Mouse (Mus musculus) lung, embryonic 15.5 days (tissue): ENCODE results near the gene Kars. TPM values are rescaled to one million over a fixed set of nuclear protein-coding genes. Genes with fewer than 3 reads are reported as not detected.
A peak's percentile ranks its signal among the peaks of the same experiment; 100 is the strongest.

ENCODE experiments used
- ATAC-seq: fragments of 200-750 bp; cut with Nextera tagmentation; 2 replicates; pipeline ENCODE4 v1.8.0; 2017; ENCODE audit warnings: moderate number of reproducible peaks, borderline replicate concordance; ENCODE audit not compliant: low FRiP score, low TSS enrichment; ENCODE audit errors: extremely low read depth
- H3K27ac ChIP-seq: fragments of 300-500 bp; sonication (generic); 2 replicates; pipeline ENCODE4 v1.5.1; 2015; ENCODE audit warnings: moderate library complexity, mild to moderate bottlenecking, inconsistent platforms
- H3K27me3 ChIP-seq: fragments of 300-500 bp; sonication (generic); 2 replicates; pipeline ENCODE4 v1.6.1; 2015; ENCODE audit warnings: inconsistent platforms
- H3K36me3 ChIP-seq: fragments of 300-500 bp; sonication (generic); 2 replicates; pipeline ENCODE4 v1.6.1; 2015; ENCODE audit warnings: inconsistent platforms
- H3K4me1 ChIP-seq: fragments of 300-500 bp; sonication (generic); 2 replicates; pipeline ENCODE4 v1.6.1; 2015; ENCODE audit warnings: inconsistent platforms
- H3K4me2 ChIP-seq: fragments of 300-500 bp; sonication (generic); 2 replicates; pipeline ENCODE4 v1.6.1; 2015; ENCODE audit warnings: inconsistent platforms, mild to moderate bottlenecking, moderate library complexity
- H3K4me3 ChIP-seq: fragments of 300-500 bp; sonication (generic); 2 replicates; pipeline ENCODE4 v1.5.1; 2015; ENCODE audit warnings: mild to moderate bottlenecking, inconsistent platforms
- H3K9ac ChIP-seq: fragments of 300-500 bp; sonication (generic); 2 replicates; pipeline ENCODE4 v1.6.1; 2015; ENCODE audit warnings: inconsistent platforms
- H3K9me3 ChIP-seq: fragments of 300-500 bp; sonication (generic); 2 replicates; pipeline ENCODE4 v1.6.1; 2016; ENCODE audit warnings: inconsistent platforms
- WGBS: fragments of 180-500 bp; shearing (Covaris S2); methylation state at CpG from one replicate; pipeline ENCODE4 v1.1.7; 2015; 5-methylcytosine and 5-hydroxymethylcytosine counted together
- polyA plus RNA-seq: library from polyadenylated mRNA; unstranded; fragments of >200 nt; fragmentation: Nextera tagmentation; extraction: Ambion mirVana; gene quantifications from 2 replicates; pipeline ENCODE4 v1.2.1, GENCODE M21; 2015

The Kars gene
- polyA plus RNA-seq = 188 and 191 TPM in 2 replicates

DNA sequence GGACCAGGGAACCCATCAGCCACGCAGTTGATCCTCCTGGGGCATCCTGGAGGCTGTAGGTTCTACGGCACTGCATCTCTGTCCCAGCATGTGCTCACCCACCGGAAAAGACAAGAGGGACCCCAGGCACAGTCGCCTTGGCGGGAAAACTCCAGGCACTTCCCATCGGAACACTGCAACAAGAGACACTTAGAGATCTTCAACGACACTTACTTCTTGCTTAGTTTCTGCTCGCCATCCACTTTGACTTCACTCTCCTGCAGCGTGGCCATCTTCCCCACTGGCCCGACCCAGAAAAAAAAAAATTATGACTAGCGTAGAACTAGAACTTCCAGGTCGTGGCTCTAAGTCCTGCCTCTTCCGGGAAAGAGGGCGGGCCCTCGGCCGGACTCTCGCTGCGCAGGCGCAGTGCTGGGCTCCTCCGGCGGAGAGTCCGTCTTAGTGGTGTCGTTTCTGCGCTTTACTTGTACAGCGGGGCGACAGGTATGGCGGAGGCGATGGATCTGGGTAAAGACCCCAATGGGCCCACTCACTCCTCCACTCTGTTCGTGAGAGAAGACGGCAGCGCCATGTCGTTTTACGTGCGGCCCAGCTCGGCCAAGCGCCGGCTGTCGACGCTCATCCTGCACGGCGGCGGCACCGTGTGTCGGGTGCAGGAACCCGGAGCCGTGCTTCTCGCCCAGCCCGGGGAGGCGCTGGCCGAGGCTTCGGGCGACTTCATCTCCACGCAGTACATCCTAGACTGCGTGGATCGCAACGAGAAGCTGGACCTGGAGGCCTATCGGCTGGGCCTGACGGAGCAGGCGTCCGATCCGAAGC is at the start of gene Kars, which contains the start of gene Terf2ip:
TSS of gene Kars (minus strand) at position 327 of the 819 bp plus-strand sequence.
TSS of gene Terf2ip (plus strand) at position 402 of the 819 bp plus-strand sequence.
- Histone ChIP-seq H3K4me3 (peak within 1 kb of the TSS; percentile 99), H3K9ac (peak within 1 kb of the TSS; percentile 88), H3K36me3 (peaks cover 11% of the 10 kb centered on the region; the same call in 1 of the 2 replicates), H3K4me1 (peaks cover 21% of the 10 kb centered on the region), H3K4me2 (peak within 1 kb of the TSS; percentile 90), H3K27ac (peak within 1 kb of the TSS; percentile 86), H3K27me3 (no peaks in the 10 kb centered on the region), H3K9me3 (no peaks in the 10 kb centered on the region)
- ATAC-seq = peak; percentile 93
- under 1% methylated on average over 61 of the region's 61 CpGs for WGBS

DNA sequence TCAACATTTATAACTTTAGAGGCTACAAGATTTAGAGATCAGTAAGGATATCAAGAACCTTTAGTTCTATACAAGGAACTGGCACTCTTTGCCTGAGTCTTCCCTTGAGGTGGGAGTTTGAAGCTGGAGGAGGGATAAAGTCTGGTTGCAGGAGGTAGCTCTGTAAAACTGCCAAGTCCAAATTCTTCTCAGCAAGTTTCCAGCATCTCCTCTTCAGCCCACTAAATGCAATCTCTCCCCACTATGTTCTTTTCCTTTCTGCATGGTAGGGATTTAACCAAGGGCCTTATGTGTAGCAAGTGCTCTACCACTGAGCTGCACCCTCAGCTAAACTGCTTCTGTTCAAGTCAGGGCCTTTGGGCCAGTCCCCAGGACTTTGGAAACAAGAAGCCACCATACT is 43.3 kb upstream of the Kars start:
- H3K27ac ChIP-seq = no peak overlapping the region
- H3K9ac ChIP-seq = no peak overlapping the region
- H3K9me3 ChIP-seq = no peaks in the 10 kb centered on the region
- H3K4me3 ChIP-seq = no peak overlapping the region
- no peak overlapping the region for H3K4me2 ChIP-seq
- H3K4me1 ChIP-seq = no peaks in the 10 kb centered on the region
- ATAC-seq = no peak
- H3K36me3 ChIP-seq = no peaks in the 10 kb centered on the region
- H3K27me3 ChIP-seq = no peaks in the 10 kb centered on the region

DNA sequence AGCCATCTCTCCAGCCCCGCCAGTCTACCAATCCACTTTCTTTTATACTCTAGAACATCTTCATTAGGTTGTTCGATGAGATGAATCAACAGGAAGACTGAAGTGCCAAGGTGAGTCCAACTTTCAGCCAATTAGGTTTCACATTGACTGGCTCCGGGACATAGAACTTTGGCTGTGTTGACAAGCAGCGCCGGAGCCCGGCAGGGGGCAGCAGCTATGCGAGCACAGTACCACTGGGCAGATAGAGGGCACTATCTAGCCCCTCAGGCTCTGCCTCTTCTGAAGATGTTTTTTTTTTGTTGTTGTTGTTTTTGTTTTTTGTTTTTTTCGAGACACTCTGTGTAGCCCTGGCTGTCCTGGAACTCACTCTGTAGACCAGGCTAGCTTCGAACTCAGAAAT is 40.4 kb upstream of the Kars start:
- Histone ChIP-seq H3K4me3 (no peak overlapping the region), H3K27me3 (no peaks in the 10 kb centered on the region), H3K4me1 (no peaks in the 10 kb centered on the region), H3K4me2 (no peak overlapping the region), H3K27ac (no peak overlapping the region), H3K9me3 (no peaks in the 10 kb centered on the region), H3K36me3 (no peaks in the 10 kb centered on the region), H3K9ac (no peak overlapping the region)
- ATAC-seq = no peak
- 72% methylated on average over 9 of the region's 9 CpGs for WGBS

DNA sequence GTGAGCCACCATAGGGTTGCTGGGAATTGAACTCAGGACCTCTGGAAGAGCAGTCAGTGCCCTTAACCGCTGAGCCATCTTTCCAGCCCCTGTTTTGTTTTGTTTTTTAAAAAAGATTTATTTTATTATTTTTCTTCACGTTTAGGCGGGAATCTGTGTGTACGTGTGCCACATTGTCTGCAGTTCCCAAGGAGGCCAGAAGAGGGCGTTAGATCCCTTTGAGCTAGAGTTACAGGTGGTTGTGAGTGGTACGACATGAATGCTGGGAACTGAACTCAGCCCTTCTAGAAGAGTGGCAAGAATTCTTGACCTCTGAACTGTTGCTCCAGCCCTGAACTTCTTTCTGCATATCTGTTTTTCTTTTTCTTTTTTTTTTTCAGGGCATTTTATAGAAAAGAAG is 38.9 kb upstream of the Kars start:
- no peaks in the 10 kb centered on the region for H3K4me1 ChIP-seq
- no peak overlapping the region for H3K9ac ChIP-seq
- H3K4me2 ChIP-seq = no peak overlapping the region
- H3K36me3 ChIP-seq = no peaks in the 10 kb centered on the region
- 71% methylated on average over 6 of the region's 6 CpGs for WGBS
- H3K9me3 ChIP-seq = no peaks in the 10 kb centered on the region
- H3K27me3 ChIP-seq = no peaks in the 10 kb centered on the region
- H3K4me3 ChIP-seq = no peak overlapping the region
- no peak for ATAC-seq
- no peak overlapping the region for H3K27ac ChIP-seq

DNA sequence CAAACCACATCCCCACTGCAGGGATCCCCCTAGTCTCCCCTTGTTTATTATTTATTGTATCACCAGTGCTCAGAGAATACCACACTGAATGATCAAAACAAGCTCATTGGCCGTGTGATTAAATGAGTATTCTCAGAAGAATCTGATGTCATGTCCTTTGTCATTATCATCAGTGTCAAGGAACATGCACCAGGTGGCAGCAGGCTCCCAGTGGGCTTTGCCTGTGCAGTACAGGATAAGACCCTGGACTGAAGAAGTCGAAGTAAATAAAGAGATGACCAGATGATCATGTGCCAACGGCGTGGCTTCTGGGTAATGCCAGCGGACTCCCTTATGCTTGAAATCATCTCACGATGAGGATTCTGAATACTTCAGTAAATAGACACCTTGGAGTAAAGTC is 37.2 kb upstream of the Kars start:
- no peak overlapping the region for H3K4me2 ChIP-seq
- H3K9me3 ChIP-seq = no peaks in the 10 kb centered on the region
- no peaks in the 10 kb centered on the region for H3K36me3 ChIP-seq
- no peak for ATAC-seq
- H3K27ac ChIP-seq = no peak overlapping the region
- no peak overlapping the region for H3K4me3 ChIP-seq
- H3K4me1 ChIP-seq = no peaks in the 10 kb centered on the region
- H3K9ac ChIP-seq = no peak overlapping the region
- WGBS = 59% methylated on average over 6 of the region's 6 CpGs
- no peaks in the 10 kb centered on the region for H3K27me3 ChIP-seq

DNA sequence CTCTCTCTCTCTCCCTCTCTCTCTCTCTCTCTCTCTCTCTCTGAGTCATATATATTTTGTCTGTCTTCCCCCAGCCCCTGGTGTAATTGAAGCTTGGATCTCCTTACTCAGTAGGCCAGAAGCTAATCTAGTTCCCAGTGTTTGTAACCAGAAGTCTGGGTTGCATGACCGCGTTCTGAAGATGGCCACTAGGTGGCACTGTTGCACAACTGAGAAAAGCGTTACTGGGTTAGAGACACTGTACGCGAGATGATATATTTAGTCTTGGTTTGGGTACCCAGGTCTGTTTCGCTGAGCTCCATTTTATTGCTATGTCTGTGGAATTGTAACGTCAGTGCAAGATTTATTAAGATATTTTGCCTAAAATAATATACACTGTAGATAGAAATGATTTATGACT is 34.8 kb upstream of the Kars start:
- no peak overlapping the region for H3K4me2 ChIP-seq
- H3K4me1 ChIP-seq = no peaks in the 10 kb centered on the region
- no peaks in the 10 kb centered on the region for H3K9me3 ChIP-seq
- peak; percentile 64; the same call in 1 of the 2 replicates for ATAC-seq
- H3K4me3 ChIP-seq = no peak overlapping the region
- H3K9ac ChIP-seq = no peak overlapping the region
- H3K27me3 ChIP-seq = no peaks in the 10 kb centered on the region
- 1% methylated on average over 7 of the region's 7 CpGs for WGBS
- no peaks in the 10 kb centered on the region for H3K36me3 ChIP-seq
- H3K27ac ChIP-seq = no peak overlapping the region

DNA sequence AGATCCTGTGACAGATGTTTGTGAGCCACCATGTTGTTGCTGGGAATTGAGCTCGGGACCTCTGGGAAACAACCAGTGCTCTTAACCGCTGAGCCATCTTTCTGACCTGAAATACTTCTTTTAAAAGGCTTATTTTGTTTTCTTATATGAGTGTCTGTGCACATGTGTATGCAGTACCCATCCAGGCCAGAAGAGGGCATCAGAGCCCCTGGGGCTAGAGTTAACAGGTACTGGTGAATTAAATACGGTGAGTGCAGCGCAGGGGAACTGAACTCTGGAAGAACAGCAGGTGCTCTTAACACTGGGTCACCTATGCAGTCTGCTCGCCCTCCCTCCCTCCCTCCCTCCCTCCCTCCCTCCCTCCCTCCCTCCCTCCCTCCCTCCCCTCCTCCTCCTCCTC is 34.1 kb upstream of the Kars start:
- no peaks in the 10 kb centered on the region for H3K27me3 ChIP-seq
- H3K9ac ChIP-seq = no peak overlapping the region
- H3K36me3 ChIP-seq = no peaks in the 10 kb centered on the region
- no peak overlapping the region for H3K27ac ChIP-seq
- no peak overlapping the region for H3K4me2 ChIP-seq
- ATAC-seq = no peak
- no peaks in the 10 kb centered on the region for H3K4me1 ChIP-seq
- no peak overlapping the region for H3K4me3 ChIP-seq
- WGBS = 80% methylated on average over 5 of the region's 5 CpGs
- H3K9me3 ChIP-seq = no peaks in the 10 kb centered on the region

DNA sequence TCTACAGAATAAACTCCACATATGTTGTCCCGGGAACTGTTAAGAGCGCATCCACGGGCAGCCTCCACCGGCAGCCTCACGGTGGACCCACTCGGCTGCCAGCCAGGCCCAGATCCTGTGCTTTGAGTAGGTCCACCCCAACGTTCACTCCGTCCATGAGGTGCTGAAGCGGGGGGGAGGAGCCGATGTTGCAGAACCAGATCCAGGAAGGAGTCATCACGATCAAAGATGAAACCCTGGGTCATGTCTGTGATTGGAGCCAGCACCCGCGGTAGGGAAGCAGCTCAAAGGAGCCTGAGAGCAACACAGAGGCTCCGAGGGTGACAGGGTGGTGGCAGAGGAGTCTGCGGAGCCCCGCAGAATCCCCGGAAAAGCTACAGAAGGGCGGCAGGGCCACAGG is 26.4 kb upstream of the Kars start:
- WGBS = 70% methylated on average over 18 of the region's 18 CpGs
- H3K4me3 ChIP-seq = no peak overlapping the region
- H3K27ac ChIP-seq = no peak overlapping the region
- no peaks in the 10 kb centered on the region for H3K9me3 ChIP-seq
- no peaks in the 10 kb centered on the region for H3K4me1 ChIP-seq
- no peak for ATAC-seq
- H3K36me3 ChIP-seq = no peaks in the 10 kb centered on the region
- H3K9ac ChIP-seq = no peak overlapping the region
- H3K4me2 ChIP-seq = no peak overlapping the region
- no peaks in the 10 kb centered on the region for H3K27me3 ChIP-seq

DNA sequence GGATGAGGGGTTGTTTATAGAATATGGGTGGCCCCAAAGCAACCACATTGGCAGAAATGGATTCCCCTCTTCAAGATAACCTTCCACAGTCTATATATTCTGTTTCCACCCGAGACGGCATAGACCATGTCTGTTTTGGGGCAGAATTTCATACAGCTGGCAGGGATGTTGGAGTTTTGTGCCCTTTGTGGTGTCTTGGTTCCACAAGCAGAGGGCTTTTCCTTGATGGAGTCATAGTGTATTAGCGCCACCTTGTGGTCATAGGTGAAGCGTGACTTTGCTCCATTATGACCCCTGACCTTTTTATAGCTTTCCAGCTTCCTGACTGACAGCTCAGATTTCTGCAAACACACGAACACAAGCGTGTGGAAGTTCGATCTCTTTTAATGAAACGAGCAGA is 23.5 kb upstream of the Kars start:
- Histone ChIP-seq H3K4me2 (no peak overlapping the region), H3K27ac (no peak overlapping the region), H3K4me1 (no peaks in the 10 kb centered on the region), H3K9me3 (no peaks in the 10 kb centered on the region), H3K4me3 (no peak overlapping the region), H3K36me3 (no peaks in the 10 kb centered on the region), H3K27me3 (no peaks in the 10 kb centered on the region), H3K9ac (no peak overlapping the region)
- no peak for ATAC-seq
- 7% methylated on average over 8 of the region's 8 CpGs for WGBS

DNA sequence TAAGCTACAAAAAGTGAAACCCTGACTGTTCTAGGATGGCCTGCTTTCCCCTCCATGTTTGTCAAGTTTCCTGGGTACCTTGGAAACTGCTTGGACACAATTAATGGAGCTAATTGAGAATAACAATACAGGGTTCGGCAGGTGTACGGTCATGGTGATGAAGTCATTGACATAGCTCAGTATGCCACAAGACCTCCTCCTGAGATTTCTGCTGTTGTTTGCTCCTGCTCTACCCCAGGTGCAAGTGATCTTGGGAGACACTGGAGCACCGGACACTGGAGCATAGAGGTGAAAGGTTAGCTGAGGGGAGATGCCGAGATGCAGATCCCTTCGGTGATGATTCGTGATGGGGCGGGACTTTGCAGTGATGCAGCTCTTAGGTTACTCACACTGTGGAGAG is 21.9 kb upstream of the Kars start:
- Histone ChIP-seq H3K9ac (no peak overlapping the region), H3K27ac (no peak overlapping the region), H3K9me3 (no peaks in the 10 kb centered on the region), H3K4me3 (no peak overlapping the region), H3K36me3 (no peaks in the 10 kb centered on the region), H3K4me1 (no peaks in the 10 kb centered on the region), H3K27me3 (no peaks in the 10 kb centered on the region), H3K4me2 (no peak overlapping the region)
- ATAC-seq = no peak
- 60% methylated on average over 7 of the region's 7 CpGs for WGBS

DNA sequence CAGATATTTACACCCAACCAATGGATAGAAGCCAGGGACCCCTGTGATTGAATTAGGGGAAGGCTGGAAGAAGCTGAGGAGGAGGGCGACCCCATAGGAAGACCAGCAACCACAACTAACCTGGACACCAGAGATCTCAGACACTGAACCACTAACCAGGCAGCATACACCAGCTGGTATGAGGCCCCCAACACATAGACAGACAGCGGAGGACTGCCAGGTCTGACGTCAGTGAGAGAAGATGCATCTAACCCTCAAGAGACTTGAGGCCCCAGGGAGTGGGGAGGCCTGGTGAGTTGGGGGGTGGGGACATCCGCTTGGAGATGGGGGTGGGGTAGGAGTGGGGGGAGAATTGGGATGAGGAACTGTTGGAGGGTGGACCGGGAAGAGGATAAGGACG is 19.5 kb upstream of the Kars start:
- WGBS = 55% methylated on average over 6 of the region's 6 CpGs
- H3K4me1 ChIP-seq = no peaks in the 10 kb centered on the region
- ATAC-seq = peak; percentile 55; the same call in 1 of the 2 replicates
- no peak overlapping the region for H3K9ac ChIP-seq
- no peaks in the 10 kb centered on the region for H3K9me3 ChIP-seq
- no peak overlapping the region for H3K27ac ChIP-seq
- H3K27me3 ChIP-seq = no peaks in the 10 kb centered on the region
- no peaks in the 10 kb centered on the region for H3K36me3 ChIP-seq
- H3K4me3 ChIP-seq = no peak overlapping the region
- H3K4me2 ChIP-seq = no peak overlapping the region

DNA sequence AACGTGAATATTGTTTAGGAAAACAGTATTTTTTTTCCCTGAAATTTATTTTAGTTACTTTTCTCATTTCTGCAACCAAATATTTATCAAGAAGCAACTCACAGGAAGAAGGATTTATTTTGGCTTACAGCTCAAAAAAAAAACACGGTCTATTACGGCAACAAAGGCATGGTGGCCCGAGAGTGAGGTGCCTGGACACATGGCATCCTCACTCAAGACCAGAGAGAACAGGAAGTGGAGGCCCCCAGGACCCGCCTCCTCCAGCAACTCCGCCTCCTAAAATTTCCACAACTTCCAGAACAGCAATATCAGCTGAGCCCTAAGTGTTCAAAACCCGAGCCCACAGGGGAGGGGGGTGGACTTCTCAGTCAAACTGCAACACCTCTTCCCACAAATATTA is 18.3 kb upstream of the Kars start:
- Histone ChIP-seq H3K4me2 (no peak overlapping the region), H3K27me3 (no peaks in the 10 kb centered on the region), H3K27ac (no peak overlapping the region), H3K4me1 (no peaks in the 10 kb centered on the region), H3K4me3 (no peak overlapping the region), H3K9ac (no peak overlapping the region), H3K9me3 (no peaks in the 10 kb centered on the region), H3K36me3 (no peaks in the 10 kb centered on the region)
- no peak for ATAC-seq
- WGBS = 74% methylated on average over 7 of the region's 7 CpGs
